Mouse (Mus musculus) ES-E14 (cell line): ENCODE data around the gene Prss33.

Experiments
- CHD2 ChIP-seq: IDR thresholded peaks from 2 replicates; pipeline ENCODE4 v1.6.1; 2014; ENCODE audit warnings: mild to moderate bottlenecking, low read depth, low read length, inconsistent platforms
- MAFK ChIP-seq: IDR thresholded peaks from 2 replicates; pipeline ENCODE4 v1.6.1; 2014; ENCODE audit warnings: mild to moderate bottlenecking, low read depth, low read length, inconsistent platforms; ENCODE audit not compliant: insufficient read depth
- ZNF384 ChIP-seq: IDR thresholded peaks from 2 replicates; pipeline ENCODE4 v1.6.1; 2012; ENCODE audit warnings: low read depth, low read length, inconsistent platforms

DNA sequence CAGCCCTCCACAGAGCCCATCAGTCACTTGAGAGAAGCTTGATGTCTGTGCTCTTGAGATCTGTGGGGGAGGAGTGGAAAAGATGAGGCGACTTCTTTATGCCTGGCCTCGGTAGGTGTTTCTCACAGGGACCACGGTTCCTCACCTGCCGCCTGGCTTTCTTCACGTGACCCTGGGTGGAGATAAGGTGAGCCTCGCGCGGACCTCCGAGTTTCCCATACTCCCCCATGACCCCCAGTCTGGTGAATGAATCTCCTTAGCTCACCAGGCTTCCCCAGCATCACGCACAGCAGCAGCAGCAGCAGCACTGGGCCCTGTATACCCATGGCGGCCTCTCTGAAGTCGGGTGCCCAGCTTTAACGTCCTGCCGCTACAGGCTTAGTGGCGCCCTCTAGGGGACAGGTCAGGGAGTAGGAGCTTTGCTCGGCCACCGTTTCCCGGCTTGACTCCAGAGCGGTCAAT is 8.0 kb upstream of the Prss33 start, which contains the start of the genes Prss32 and Prss41:
- no peak for TF ChIP-seq ZNF384
- TF ChIP-seq MAFK = no peak
- TF ChIP-seq CHD2 = no peak
